Mouse (Mus musculus): ENCODE measurements around the gene Nup155.
"Not testable (repeated sequence)": the region's sequence is repeated elsewhere in the genome, so short reads cannot be mapped to it uniquely, and the experiment has no call there.

Nup155 gene

DNA sequence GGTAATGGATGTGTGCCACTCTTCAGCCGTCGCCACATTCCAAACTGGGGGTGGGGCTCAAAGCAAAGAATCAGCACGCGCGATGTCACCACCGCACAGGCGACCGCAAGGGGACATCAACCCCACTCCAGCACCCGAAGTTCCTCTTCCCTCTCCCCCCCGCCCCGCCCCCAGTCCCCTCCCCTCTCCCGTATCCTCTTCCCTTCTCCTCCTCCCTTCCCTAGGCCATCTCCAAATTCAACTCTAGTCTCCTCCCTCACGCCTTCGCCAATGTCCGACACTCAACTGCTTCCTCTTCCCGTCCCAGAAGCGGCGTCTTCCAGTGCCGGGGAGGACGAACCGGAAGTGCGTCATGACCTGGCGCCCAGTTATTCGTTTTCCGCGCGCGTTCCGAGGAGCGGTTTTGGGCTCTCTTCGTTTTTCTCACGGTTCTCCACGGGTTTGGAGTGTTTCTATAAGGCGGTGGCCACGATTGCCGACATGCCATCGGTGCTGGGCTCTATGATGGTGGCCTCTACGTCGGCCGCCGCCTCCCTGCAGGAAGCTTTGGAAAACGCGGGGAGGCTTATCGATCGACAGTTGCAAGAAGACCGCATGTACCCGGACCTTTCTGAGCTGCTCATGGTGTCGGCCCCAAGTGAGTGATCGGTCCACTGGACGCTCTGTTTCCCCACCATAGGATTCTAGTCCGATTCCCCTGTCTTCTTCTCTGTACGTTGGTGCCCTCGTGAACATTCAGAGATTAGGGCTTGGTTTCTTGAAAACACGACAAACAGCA is at the start of gene Nup155:
Gene Nup155, plus strand, starts transcription at position 308 of the 778 bp plus-strand sequence.
- DNase-seq = peak; percentile 91 to 95

DNA sequence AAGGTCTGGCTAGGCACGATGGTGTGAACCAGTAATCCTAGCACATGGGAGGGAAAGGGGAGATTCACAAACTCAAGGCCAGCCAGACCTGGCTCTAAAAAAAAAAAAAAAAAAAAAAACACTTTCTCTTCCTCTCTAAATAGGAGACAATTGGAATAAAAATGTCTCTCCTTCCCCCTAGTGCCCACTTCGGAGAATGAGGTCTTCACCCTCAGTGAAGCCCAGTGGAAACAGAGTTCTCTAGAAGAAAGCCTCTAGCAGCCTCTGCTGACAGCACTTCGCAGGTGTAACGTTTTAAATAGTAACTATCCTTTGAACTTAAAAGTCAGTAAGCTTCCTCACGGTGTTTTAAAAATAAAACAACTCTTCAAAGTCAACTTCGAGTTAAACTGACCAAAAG is 43.9 kb upstream of the Nup155 start:
- DNase-seq = no peak

DNA sequence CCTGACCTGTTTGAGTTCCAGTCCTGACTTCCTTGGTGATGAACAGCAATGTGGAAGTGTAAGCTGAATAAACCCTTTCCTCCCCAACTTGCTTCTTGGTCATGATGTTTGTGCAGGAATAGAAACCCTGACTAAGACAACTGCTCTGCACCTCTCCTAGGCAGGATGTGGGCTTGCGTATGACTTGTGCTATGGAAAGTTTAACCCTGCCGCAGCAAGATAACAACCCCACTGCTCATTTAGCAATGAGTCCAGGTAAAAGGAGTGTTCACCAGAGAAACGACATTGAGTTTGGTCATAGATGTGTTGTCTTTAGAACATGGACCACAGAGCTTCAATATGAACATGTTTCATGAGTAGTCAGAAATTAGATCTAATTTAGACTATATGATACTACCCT is 35.9 kb upstream of the Nup155 start:
- DNase-seq = not testable (repeated sequence)

DNA sequence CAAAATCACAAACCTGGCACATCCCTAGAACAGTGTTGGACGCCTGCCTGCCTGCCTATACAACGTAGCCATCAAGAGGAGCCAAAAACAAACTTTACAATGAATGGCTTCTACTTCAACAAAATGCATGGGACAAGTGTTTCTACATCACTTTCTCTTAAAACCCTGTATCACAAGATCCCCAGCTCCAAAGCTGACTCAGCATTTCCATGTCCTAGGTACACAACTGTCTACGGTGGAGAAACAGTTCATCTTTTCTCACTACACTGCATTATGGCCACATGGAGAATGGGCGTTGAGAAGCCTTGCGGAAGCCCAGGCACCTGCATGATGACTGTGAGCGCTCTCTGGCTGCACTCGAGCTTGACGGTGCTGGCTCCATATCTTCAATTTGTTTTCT is 26.9 kb upstream of the Nup155 start:
- no peak for DNase-seq

DNA sequence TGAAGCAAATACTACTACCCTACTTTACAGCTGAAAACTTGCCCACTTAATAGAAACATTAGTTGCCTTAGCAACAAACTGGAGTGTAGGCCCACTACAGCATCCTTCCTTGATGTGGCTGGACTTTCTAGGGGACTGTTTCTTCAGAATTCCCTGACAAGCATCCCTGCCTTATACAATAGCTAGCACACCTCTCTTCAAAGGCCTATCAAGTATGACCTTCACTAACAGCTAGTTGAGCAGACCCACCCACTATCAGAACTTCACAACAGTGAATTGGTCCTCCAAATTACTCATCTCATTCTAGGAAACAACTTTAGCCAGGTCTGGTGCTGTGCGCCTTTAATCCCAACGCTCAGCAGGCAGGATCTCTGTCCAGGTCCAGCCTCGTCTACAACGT is 21.8 kb upstream of the Nup155 start:
- no peak for DNase-seq

DNA sequence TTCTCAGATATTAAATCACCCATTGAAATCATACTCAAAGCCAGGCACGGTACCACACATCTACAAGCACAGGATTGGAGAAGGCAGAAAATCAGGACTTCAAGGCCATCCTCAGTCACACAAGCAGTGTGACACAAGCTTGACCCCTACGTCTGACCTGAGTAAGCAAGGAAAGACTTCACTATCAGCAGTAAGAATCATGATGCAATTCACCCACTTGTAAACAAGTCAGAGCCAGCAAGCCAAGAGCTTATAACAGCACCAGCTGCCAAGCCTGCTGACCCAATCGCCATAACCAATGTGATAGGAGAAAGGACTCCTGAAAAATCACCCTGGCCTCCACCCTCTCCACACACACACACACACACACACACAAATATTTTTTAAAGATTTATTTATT is 20.4 kb upstream of the Nup155 start:
- no peak for DNase-seq

DNA sequence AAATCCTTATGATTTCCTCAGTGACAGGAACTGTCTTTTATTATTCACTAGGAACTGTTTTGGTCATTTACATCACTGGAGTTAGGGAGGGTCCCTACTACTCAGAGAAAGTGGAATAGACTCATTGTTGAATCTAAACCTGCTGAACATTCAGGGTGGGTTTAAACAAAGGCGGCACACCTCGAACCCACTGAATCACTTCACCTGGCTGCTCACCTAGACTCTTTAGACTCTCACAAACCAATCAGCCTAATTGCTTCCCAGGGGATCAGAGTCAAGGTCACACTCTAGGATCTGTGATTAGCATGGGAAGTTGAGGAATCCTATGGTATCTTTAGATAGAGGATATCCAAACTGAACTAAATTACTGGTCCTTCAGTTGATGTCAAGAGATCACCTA is 18.4 kb upstream of the Nup155 start:
- DNase-seq = no peak

DNA sequence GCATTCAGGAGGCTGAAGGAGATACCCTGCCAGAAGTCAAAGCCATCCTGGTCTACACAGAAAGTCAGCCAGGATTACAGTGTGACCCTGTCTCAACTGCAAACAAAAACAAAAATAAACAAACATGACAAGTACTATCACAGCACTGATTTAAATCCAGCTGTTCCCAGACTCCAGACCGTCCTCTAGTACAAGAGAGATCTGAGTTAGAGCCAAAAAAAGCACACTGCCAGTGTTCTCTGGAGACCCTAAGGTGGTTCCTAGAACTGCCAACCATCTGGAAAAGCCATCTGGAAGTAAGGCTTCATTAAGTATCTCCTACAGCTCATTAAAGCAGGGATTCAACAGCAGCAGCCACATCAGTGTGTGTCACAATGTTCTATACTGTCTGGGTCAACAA is 16.4 kb upstream of the Nup155 start:
- not testable (repeated sequence) for DNase-seq

DNA sequence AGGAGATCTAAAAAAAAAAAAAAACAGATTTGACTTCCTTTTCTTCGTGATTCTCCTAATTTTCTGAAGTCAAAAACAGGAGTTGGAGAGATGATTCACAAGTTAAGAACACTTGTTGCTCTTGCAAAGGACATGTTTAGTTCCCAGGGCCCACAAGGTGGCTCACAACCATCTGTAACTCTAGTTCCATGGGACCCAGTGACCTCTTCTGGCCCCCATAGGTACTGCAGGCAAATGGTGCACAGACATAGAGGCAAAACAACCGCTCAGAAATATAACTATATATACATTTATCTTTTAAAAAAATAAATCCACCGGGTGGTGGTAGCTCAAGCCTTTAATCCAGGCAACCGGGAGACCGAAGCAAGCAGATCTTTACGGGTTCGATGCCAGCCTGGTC is 11.2 kb upstream of the Nup155 start:
- peak; percentile 34 to 51 for DNase-seq

DNA sequence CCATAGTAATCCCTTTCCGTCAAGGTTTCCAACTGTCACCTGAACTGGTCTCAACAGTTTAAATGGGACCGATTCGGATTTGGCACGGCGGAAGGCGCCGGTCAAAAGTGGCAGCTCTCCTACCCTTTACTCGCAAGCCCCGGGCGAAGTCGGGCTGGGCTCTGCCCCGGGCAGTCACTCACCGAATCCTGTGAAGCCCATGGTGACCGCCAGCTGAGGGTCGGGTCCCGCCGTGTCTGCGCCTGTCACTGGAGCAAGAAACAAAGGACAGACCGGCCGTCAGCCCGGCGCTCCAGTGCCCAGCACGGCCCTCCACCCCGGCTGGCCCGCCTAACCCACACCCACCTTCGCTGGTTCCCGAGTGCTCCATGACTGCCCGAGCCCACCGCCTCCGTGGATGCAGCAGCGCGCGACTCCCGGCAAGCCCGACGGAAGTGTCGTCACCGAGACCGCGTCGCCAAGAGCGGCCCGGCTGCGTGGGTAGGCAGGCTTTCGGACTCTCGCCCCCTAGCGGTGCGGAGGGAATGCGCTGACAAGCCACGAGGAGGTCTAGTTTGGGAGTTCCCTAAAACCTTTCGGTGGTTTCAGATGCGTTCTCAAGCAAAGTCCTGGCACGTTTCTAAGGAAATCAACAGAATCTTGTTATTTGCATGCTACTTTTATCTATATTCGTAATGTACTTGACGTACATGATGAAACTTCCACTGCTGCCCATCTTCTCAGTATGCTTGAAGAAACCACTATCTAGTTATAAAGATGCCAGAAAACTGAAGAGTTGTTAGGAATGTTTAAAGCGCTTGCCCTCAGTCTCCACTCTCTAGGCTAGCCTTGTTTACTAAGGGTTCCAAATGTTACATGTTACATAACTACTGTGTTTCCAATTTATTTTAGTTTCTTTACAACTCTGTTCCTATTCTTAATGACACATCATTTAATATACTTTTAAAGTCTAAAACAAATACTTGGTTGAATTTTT is 10.0 kb upstream of the Nup155 start, which contains the start of gene Wdr70:
Gene Wdr70, minus strand, starts transcription at position 436 of the 976 bp plus-strand sequence.
- DNase-seq = peak; percentile 93 to 95

DNA sequence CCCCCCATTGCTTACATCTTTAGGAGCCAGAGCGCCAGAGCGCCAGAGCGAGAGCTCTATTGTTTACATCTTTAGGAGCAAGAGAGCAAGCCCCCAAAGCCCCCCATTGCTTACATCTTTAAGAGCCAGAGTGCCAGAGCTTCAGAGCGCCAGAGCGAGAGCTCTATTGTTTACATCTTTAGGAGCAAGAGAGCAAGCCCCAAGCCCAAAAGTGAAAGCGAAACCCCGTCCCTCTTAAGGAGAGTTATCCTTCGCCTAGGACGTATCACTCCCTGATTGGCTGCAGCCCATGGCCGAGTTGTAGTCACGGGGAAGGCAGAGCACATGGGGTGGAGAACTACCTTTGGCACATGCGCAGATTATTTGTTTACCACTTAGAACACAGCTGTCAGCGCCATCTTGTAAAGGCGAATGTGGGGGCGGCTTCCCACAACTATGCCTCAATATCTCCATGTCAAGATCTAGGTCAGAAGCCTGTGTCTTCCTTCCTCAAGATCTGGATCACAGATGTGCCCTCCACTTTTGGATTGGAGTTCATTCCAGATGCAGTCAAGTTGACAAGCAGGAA is 7.0 kb upstream of the Nup155 start:
- not testable (repeated sequence) for DNase-seq

DNA sequence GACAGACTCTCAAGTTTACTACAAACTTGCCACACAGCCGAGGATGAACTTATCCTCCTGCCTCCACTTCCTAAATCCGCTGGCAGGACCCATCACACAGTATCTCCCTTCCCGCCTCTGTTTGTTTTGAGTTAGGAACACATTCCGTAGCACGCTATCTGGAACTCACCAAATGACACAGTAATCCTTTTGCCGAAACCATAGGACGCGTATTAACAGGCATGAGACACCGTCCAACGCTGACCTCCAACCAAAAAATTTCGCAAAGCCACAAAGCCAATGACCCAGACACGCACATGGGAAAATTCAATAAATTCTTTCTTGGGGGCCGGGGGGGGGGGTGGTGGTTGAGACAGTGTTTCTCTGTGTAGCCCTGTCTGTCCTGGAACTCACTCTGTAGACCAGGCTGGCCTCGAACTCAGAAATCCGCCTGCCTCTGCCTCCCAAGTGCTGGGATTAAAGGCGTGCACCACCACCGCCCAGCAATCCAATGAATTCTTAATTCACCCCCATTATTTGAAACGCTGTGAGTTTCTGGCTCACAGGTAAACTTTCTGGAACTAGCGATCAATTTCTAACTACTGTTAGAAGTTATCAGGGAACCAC is 610 bp upstream of the Nup155 start:
- no peak for DNase-seq

DNA sequence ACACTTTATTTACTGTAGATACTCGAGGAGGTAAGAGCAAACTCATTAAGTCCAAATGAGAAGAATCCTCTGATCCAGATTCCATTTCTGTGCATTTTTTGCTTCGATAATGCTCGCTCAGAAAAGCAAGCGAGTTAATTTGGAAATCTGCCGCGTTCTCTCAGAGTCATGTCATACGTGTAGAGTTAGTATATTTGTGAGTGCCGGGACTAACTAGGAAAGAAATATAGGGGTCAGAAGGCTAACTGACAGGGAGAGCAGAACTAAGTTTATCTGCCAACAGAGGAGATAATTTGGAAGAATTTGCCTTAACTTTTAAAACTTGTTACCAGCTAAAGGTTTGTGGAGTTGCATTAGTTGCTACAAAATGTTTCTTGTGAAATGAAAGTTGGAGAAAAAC is 709 bp downstream of the Nup155 start:
- no peak for DNase-seq

DNA sequence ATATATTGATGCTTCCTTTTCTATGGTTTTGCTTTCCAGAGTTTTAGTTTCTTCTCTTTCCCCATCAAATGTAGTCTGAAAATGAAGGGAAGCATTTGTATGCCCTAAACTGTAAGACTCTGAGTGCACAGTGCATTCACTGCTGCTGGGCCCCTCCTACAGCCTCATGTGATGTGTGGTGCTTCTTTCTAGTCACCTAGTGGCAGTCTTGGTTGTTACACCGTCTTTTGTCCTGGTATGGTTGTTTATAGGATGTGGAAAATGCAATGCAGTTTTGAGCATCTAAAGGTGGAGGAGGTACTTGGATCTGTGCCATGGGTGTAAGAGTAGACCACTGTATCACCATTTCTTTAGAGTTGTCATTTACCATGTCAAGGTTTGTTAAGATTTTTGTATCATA is 20.2 kb downstream of the Nup155 start:
- no peak for DNase-seq

DNA sequence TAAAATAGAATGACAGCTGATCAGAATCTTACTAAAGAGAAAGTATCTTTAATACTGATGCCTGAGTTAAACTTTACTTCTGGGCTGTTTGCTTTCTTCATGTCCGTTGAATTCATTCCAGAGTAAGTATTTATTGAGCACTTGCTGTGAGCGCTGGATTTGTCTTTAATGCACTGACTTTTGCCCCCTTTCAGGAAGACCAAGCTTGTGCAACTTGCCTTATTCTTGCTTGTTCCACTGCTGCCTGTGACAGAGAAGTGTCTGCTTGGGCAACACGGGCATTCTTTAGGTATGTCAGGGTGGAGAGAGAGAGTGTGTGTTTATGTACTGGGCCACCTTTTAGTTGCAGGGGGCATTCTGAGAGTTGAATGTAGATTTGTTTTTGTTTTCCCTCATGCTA is 22.2 kb downstream of the Nup155 start:
- DNase-seq = no peak

DNA sequence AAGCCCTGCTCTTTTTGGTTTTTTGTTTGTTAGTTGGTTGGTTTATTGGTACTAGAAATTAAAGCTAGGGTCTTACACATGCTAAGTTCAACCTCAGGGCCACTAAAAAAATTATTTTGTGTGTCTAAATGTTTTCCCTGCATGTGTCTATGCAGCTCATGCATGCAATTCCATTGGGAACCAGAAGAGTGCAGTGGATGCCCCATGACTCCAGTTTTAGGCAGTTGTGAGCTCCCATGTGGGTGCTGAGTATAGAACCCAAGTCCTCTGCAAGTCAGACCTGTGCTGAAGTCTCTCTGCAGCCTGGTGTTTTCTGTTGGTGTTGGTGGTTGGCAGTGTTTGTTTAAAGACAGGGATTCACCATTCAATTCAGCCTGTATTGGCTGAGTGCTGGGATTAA is 22.7 kb downstream of the Nup155 start:
- no peak for DNase-seq

DNA sequence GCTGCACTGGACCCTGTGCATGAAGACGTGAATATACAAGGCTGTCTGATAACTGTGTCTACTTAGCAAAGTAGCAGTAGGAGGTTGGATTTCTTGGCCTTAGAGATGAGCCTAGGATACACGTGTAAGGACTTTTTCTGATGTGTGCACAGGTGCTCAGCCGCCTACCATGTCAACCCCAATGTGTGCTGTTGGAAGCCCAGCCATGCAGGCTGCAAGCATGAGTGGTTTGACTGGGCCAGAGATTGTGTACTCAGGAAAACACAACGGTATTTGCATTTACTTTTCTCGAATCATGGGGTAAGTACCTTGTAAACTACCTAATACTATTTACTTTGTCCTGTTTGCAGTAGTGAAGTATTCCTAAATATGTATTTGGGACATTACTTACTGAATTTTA is 26.5 kb downstream of the Nup155 start:
- no peak for DNase-seq

DNA sequence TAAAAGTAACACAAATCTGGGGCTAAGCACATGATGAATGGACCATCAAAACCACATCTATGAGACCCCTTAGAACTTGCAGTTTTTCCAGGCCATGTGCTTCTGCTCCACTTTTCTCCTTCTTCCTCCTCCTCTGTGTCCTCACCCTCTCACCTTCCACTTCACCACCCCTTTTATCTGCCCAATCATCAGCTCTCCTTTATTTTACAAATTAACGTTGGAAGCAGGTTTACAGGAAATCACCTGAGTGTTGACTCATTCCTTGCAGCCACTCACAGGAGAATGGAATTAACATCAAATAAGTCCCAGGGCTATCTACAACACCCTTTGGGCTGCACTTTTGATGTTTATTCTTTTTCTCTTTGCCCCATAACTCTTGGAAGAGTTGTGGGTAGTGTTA is 52.8 kb downstream of the Nup155 start:
- no peak for DNase-seq

DNA sequence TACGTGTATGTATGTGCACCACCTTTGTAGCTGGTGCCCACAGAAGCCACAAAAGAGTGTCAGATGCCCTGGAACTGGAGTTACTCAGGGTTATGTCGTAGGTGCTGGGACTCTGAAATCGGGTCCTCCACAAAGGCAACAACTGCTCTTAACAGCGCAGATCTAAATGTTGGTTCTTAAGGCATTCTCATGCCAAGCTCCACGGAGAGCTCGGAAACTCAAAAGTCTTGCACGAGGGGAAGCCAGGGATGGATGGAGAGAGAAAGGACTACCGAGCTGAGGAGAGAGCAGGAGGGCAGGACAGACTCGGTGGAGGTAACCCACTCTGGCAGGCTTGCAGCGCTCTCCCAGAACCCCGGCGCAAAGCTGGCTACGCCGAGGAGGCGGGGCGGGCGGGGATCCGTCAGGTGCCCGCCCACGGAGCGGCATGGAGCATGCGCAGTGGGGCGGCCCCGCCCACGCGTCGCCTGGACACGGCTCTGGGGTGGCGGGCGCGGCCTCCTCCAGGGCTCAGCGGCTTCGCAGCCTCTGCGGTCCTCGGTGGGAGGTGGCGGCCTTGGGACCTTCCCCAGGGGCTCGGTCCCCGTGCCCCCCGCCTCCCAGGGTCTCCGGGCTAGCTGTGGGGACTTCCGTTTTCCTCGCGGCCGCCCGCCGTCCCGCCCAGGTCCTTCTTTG is 59.7 kb downstream of the Nup155 start, which contains the start of gene Cplane1:
Gene Cplane1, plus strand, starts transcription at position 516 of the 675 bp plus-strand sequence.
- DNase-seq = peak; percentile 89 to 93

DNA sequence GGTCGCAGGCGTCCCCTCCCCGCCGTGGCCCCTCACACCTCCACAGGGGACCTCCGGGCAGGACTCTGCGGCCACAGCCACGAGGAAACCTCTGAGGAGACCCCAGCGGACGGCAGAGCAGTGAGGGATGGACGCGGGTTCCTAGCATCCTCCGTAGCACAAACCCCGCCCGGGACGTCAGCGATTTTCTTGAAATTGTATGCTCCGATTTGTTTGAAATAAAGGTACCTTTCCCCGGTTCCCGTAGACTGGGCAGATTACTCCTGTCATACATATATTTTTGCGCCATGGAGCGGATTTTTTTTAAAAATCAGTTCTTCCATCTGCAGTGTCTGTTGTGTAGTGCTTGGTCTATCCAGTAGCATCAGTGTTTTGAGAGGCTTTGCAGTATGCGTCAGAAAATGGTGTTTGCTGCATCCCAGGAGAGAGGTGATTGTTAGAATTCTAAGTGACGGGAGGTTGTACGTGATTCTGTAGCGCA is 60.2 kb downstream of the Nup155 start:
- no peak for DNase-seq

DNA sequence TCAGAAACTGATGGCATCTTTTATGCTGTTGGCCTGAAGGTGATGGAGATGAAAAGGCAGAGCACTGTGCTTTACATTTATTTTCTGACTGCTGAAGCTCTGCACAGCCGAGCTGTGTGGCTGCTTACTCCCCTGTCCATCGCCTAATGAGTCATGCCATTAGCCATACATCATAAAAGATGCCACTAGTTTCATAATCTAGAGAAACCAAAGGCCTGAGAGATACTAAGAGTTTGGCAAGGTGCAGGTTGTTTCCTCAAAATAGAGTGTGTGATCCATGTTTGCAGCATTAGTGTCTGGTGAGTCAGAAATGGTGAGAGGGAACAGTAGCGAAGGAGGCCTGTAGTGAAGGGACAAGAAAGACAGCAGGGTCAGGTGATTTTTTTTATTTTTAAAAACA is 80.5 kb downstream of the Nup155 start:
- DNase-seq = no peak

DNA sequence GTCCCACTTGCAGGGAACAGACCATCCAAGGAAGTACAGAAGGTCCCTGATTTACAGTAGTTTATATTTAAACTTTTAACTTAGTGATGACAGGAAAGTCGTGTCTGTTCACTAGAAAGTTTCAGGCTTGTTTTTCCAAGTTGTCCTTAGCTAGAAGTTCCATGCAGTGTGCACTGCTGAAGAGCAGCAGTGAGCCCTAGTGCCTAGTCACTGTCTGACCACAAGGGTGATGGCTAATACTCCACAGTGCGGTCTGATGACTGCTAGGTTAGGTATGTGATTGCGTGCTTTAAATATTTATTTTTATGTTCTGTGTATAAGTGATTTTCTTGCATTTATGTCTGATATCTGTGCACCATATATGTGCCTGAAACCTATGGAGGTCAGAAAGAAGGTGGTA is 81.4 kb downstream of the Nup155 start:
- DNase-seq = no peak
